Mouse (Mus musculus) lung, embryonic 16.5 days (tissue): ENCODE data around the gene Gad1. TPM values are rescaled to one million over a fixed set of nuclear protein-coding genes. Genes with fewer than 3 reads are reported as not detected.

Source experiments
- ATAC-seq: fragments of 200-750 bp; cut with Nextera tagmentation; 2 replicates; pipeline ENCODE4 v1.8.0; 2017; ENCODE audit warnings: low read depth, mild to moderate bottlenecking, moderate library complexity
- H3K27ac ChIP-seq: fragments of 300-500 bp; sonication (generic); 2 replicates; pipeline ENCODE4 v1.5.1; 2014; ENCODE audit warnings: mild to moderate bottlenecking, control low read depth, low read length
- H3K27me3 ChIP-seq: fragments of 300-500 bp; sonication (generic); 2 replicates; pipeline ENCODE4 v1.6.1; 2014; ENCODE audit warnings: low read depth, low read length, mixed read lengths; ENCODE audit not compliant: control insufficient read depth, insufficient read depth
- H3K36me3 ChIP-seq: fragments of 300-500 bp; sonication (generic); 2 replicates; pipeline ENCODE4 v1.6.1; 2014; ENCODE audit warnings: low read length; ENCODE audit not compliant: control insufficient read depth, insufficient read depth
- H3K4me1 ChIP-seq: fragments of 300-500 bp; sonication (generic); replicated peaks from 2 replicates; pipeline ENCODE4 v1.6.1; 2014; ENCODE audit warnings: low read length, mixed read lengths; ENCODE audit not compliant: control insufficient read depth, insufficient read depth
- H3K4me2 ChIP-seq: fragments of 300-500 bp; sonication (generic); 2 replicates; pipeline ENCODE4 v1.6.1; 2014; ENCODE audit warnings: low read depth, low read length, control low read depth
- H3K4me3 ChIP-seq: fragments of 300-500 bp; sonication (generic); 2 replicates; pipeline ENCODE4 v1.5.1; 2014; ENCODE audit warnings: mild to moderate bottlenecking, low read length, control low read depth
- H3K9ac ChIP-seq: fragments of 300-500 bp; sonication (generic); 2 replicates; pipeline ENCODE4 v1.6.1; 2014; ENCODE audit warnings: low read length, control low read depth
- H3K9me3 ChIP-seq: fragments of 300-500 bp; sonication (generic); 2 replicates; pipeline ENCODE4 v1.6.1; 2016; ENCODE audit warnings: low read length; ENCODE audit not compliant: control insufficient read depth
- WGBS: fragments of 180-500 bp; shearing (Covaris S2); extraction: QIAGEN DNeasy Blood & Tissue Kit; methylation state at CpG from one replicate; pipeline ENCODE4 v1.1.7; 2014; 5-methylcytosine and 5-hydroxymethylcytosine counted together
- polyA plus RNA-seq: library from polyadenylated mRNA; unstranded; fragments of >200 nt; fragmentation: Nextera tagmentation; extraction: Ambion mirVana; gene quantifications from 2 replicates; pipeline ENCODE4 v1.2.1, GENCODE M21; 2015

The Gad1 gene
- polyA plus RNA-seq, 1 experiment from 2014 or later = 0.46 TPM

DNA sequence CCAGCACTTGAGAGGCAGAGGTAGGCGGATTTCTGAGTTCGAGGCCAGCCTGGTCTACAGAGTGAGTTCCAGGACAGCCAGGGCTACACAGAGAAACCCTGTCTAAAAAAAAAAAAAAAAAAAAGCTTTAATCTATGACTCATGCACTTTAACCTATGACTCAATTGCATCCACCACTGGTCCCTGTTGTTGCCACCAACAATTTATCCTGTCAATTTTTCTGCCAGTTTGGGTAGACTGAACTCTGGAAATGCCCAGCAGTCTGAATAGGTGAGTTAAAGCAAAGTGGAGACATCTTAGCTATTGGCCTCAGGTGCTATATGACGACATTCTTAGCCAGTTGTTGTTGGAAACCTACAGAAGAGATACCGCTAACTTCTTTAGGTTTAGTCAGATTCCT lies 96.6 kb downstream of the Gad1 start:
- no peak overlapping the region for H3K4me2 ChIP-seq
- no peak overlapping the region for H3K4me3 ChIP-seq
- no peak overlapping the region for H3K9ac ChIP-seq
- no peaks in the 10 kb centered on the region for H3K36me3 ChIP-seq
- H3K4me1 ChIP-seq = no peaks in the 10 kb centered on the region
- no peaks in the 10 kb centered on the region for H3K9me3 ChIP-seq
- H3K27me3 ChIP-seq = no peaks in the 10 kb centered on the region
- H3K27ac ChIP-seq = no peak overlapping the region
- WGBS = 92% methylated on average over 4 of the region's 4 CpGs
- ATAC-seq = no peak

Other genes with a start within 250 kb of the Gad1 start
- gene Sp5, start 78.1 kb upstream of the Gad1 start, polyA plus RNA-seq = 5.1 and 5.7 TPM in 2 replicates
- 10.0 and 11.9 TPM in 2 replicates for gene Erich2, start 44.3 kb upstream of the Gad1 start, polyA plus RNA-seq
- 160 and 169 TPM in 2 replicates for gene Gorasp2, start 108.5 kb downstream of the Gad1 start, polyA plus RNA-seq
- gene Gm26558, start 109.0 kb downstream of the Gad1 start, polyA plus RNA-seq = 3.3 TPM in 2 replicates